Mouse (Mus musculus) brain, embryonic 18.5 days (tissue): ENCODE measurements at regions not wholly inside any gene's neighbourhood (a gene's known extent, or its start where the extent isn't known, plus 50 kb on each side); places are given as distances from the start of the nearest gene placed in this dataset.

Experiments used
- DNase-seq: peaks from one replicate; pipeline ENCODE4 v3.0.0-alpha.2; 2012; ENCODE audit warnings: low read depth, low spot score

- DNase-seq: no peak
Observed at GRCm38 (mm10) chr10:113034356-113034755, 105.6 kb upstream of the Atxn7l3b start.

GRCm38 (mm10) chr10:113032870-113033269, 104.1 kb upstream of the Atxn7l3b start:
- no peak for DNase-seq

GRCm38 (mm10) chr10:113027300-113027699, 98.5 kb upstream of the Atxn7l3b start:
- DNase-seq: peak; percentile 36

- no peak for DNase-seq
Observed at GRCm38 (mm10) chr10:113024633-113025032, 95.8 kb upstream of the Atxn7l3b start.

GRCm38 (mm10) chr10:113009124-113009523, 80.3 kb upstream of the Atxn7l3b start:
- DNase-seq: no peak

GRCm38 (mm10) chr10:112990720-112991119, 61.9 kb upstream of the Atxn7l3b start:
- no peak for DNase-seq

- no peak for DNase-seq
Observed at GRCm38 (mm10) chr10:112982697-112983096, 53.9 kb upstream of the Atxn7l3b start.
